Mouse (Mus musculus): ENCODE measurements at regions not wholly inside any gene's neighbourhood (a gene's known extent, or its start where the extent isn't known, plus 50 kb on each side); places are given as distances from the start of the nearest gene placed in this dataset.

DNA sequence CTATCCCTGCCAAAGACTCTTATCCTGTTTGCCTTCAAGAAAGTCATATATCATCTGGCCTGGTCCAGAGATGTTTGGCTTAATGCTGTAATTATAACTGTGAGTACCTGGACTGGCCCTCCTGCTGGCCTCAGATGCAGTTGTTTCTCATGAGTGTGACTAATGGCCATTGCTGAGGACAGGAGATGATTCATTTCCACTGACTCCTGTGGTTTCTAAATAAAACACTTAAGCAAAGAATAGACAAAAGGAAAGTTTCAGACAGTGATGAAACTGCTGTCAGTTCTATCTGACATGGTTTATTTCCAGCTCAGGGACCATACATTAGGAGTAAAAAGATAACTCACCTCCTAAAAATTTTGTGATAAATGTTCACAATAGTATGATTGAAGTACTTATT, 344.2 kb downstream of the Bmper start:
- Histone ChIP-seq H3K27ac (no peak overlapping the region), H3K9ac (ENCODE audit: low read depth, low read length) (no peak overlapping the region), H3K4me1 (ENCODE audit: control insufficient read depth, insufficient read depth, low read length) (no peaks in the 10 kb centered on the region), H3K79me2 (replicated peaks; ENCODE audit: control insufficient read depth, insufficient read depth, low read length) (no peaks in the 10 kb centered on the region), H3K4me3 (no peak overlapping the region), H3K36me3 (ENCODE audit: control insufficient read depth, insufficient read depth, low read length) (no peaks in the 10 kb centered on the region), H3K27me3 (ENCODE audit: control insufficient read depth, insufficient read depth, low read length) (no peaks in the 10 kb centered on the region)
- no peak for DNase-seq
- intact Hi-C loops (cut with DNase I), result no loop called here
- TF ChIP-seq CTCF (IDR thresholded peaks at IDR 0.05) (no peak), EP300 (IDR thresholded peaks at IDR 0.05; ENCODE audit: insufficient read depth, low read depth, low read length) (no peak), POLR2A (IDR thresholded peaks at IDR 0.05; ENCODE audit: insufficient read depth, low read depth, low read length) (no peak)

- no peaks in the 10 kb centered on the region for H3K36me3 ChIP-seq (ENCODE audit: control insufficient read depth, insufficient read depth, low read length)
- H3K79me2 ChIP-seq (replicated peaks; ENCODE audit: control insufficient read depth, insufficient read depth, low read length), result no peaks in the 10 kb centered on the region
- H3K9ac ChIP-seq (ENCODE audit: low read depth, low read length), result no peak overlapping the region
- intact Hi-C loops (cut with DNase I), result no loop called here
- DNase-seq, result peak; percentile 19 to 20
- H3K4me1 ChIP-seq (ENCODE audit: control insufficient read depth, insufficient read depth, low read length), result no peaks in the 10 kb centered on the region
- H3K27ac ChIP-seq, result no peak overlapping the region
- H3K27me3 ChIP-seq (ENCODE audit: control insufficient read depth, insufficient read depth, low read length), result no peaks in the 10 kb centered on the region
- no peak overlapping the region for H3K4me3 ChIP-seq
- TF ChIP-seq POLR2A (IDR thresholded peaks at IDR 0.05; ENCODE audit: insufficient read depth, low read depth, low read length), result no peak
- 46% methylated on average over 8 of the region's 8 CpGs for WGBS
Measured at GRCm38 (mm10) chr9:23570150-23570549, 347.3 kb downstream of the Bmper start.

DNA sequence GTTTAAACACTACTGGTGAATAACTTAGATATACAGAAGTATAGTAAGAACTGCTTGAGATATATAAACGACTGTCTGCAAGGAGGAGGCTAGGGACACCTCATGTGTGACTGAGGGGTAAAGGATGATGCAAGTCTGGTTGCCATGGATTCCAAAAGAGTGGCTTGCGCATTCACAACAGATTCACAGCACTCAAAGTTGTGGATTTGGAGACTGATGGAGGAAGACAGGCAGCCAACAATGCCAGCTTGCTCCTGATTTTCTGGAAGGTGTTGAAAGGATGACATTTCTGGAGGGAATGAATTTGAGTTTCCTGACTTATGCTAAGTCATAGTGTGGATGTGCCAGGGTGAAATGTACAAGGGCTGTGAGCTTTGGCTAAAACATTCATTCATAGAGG, 353.4 kb downstream of the Bmper start:
- WGBS, result 82% methylated on average over 2 of the region's 2 CpGs
- H3K4me3 ChIP-seq, result no peak overlapping the region
- DNase-seq, result no peak

DNA sequence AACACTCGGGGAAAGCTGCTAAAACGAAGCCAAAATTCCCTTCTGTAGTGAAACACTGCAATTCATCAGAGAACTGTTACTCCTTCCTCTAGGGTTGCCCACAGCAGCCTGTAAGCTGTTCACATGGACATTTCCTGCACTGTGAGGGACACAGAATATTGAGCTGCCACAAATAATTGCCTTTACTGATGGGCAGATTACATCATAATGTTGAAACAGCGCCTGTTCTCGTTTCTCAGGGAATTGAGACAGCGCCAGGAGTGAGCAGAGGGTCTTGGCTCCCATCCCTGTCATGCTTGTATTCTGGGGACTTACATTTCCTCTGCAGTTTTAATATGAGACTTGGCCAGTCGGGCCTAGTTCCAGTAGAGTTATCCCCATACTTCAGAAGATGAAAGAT, 357.3 kb downstream of the Bmper start:
- intact Hi-C loops (cut with DNase I), result loop anchor here (5.0 to 10.0 kb wide), 2 partner anchors 115 to 937 kb away; no protein-coding TSS in a partner anchor

More for the DNA sequence above, 353.4 kb downstream of the Bmper start:
- no peaks in the 10 kb centered on the region for H3K79me2 ChIP-seq (replicated peaks; ENCODE audit: control insufficient read depth, insufficient read depth, low read length)
- TF ChIP-seq POLR2A (IDR thresholded peaks at IDR 0.05; ENCODE audit: insufficient read depth, low read depth, low read length) (no peak), CTCF (IDR thresholded peaks at IDR 0.05) (no peak), EP300 (IDR thresholded peaks at IDR 0.05; ENCODE audit: insufficient read depth, low read depth, low read length) (no peak)
- no peaks in the 10 kb centered on the region for H3K4me1 ChIP-seq (ENCODE audit: control insufficient read depth, insufficient read depth, low read length)
- H3K27me3 ChIP-seq (ENCODE audit: control insufficient read depth, insufficient read depth, low read length), result no peaks in the 10 kb centered on the region
- intact Hi-C loops (cut with DNase I), result no loop called here
- no peak overlapping the region for H3K9ac ChIP-seq (ENCODE audit: low read depth, low read length)
- no peak overlapping the region for H3K27ac ChIP-seq
- no peaks in the 10 kb centered on the region for H3K36me3 ChIP-seq (ENCODE audit: control insufficient read depth, insufficient read depth, low read length)

DNA sequence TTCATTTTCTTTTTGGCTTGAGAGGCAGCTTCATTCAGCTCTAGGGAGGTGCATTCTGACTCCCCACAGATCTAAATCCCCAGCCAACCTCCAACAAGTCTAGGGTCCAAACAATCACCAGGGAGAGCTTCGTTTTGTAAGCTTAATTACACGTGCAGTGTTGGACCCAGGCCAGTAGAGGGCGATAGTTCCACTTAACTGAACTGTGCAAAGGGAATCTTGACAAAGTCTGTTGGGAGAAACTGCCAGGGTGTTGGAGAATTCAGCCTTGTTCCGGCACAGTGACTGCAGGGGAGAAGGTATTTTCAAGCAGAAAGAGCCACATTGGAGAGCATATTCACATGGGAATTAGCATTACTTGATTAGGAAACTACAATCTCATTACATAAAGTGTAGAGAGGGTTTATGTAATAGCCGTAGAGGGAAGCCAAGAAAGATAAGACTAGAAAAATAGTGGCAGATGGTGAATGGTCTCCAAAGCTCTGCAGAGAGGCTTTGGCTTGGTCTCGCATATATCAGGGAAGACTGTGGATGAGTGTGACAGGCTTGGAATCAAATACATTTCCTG, 358.2 kb downstream of the Bmper start:
- H3K27ac ChIP-seq, result no peak overlapping the region
- WGBS, result 7% methylated on average over 6 of the region's 6 CpGs
- intact Hi-C loops (cut with DNase I), result loop anchor here (5.0 to 10.0 kb wide), 2 partner anchors 116 to 936 kb away; no protein-coding TSS in a partner anchor
- no peak overlapping the region for H3K4me3 ChIP-seq
- H3K36me3 ChIP-seq (ENCODE audit: control insufficient read depth, insufficient read depth, low read length), result peaks cover 2% of the 10 kb centered on the region; the same call in 1 of the 2 replicates
- H3K9ac ChIP-seq (ENCODE audit: low read depth, low read length), result no peak overlapping the region
- H3K4me1 ChIP-seq (ENCODE audit: control insufficient read depth, insufficient read depth, low read length), result no peaks in the 10 kb centered on the region
- TF ChIP-seq CTCF (IDR thresholded peaks at IDR 0.05) (peak; percentile 91), POLR2A (IDR thresholded peaks at IDR 0.05; ENCODE audit: insufficient read depth, low read depth, low read length) (no peak)
- H3K79me2 ChIP-seq (replicated peaks; ENCODE audit: control insufficient read depth, insufficient read depth, low read length), result no peaks in the 10 kb centered on the region
- DNase-seq, result peak; percentile 65 to 73
- H3K27me3 ChIP-seq (ENCODE audit: control insufficient read depth, insufficient read depth, low read length), result no peaks in the 10 kb centered on the region

More for the DNA sequence above, 357.3 kb downstream of the Bmper start:
- no peaks in the 10 kb centered on the region for H3K79me2 ChIP-seq (replicated peaks; ENCODE audit: control insufficient read depth, insufficient read depth, low read length)
- H3K9ac ChIP-seq (ENCODE audit: low read depth, low read length), result no peak overlapping the region
- no peak overlapping the region for H3K4me3 ChIP-seq
- H3K36me3 ChIP-seq (ENCODE audit: control insufficient read depth, insufficient read depth, low read length), result peaks cover 2% of the 10 kb centered on the region; the same call in 1 of the 2 replicates
- no peak overlapping the region for H3K27ac ChIP-seq
- no peak for DNase-seq
- WGBS, result 41% methylated on average over 6 of the region's 6 CpGs
- H3K27me3 ChIP-seq (ENCODE audit: control insufficient read depth, insufficient read depth, low read length), result no peaks in the 10 kb centered on the region
- no peak for TF ChIP-seq EP300 (IDR thresholded peaks at IDR 0.05; ENCODE audit: insufficient read depth, low read depth, low read length)
- TF ChIP-seq CTCF (IDR thresholded peaks at IDR 0.05), result no peak
- TF ChIP-seq POLR2A (IDR thresholded peaks at IDR 0.05; ENCODE audit: insufficient read depth, low read depth, low read length), result no peak
- no peaks in the 10 kb centered on the region for H3K4me1 ChIP-seq (ENCODE audit: control insufficient read depth, insufficient read depth, low read length)

- H3K36me3 ChIP-seq (ENCODE audit: control insufficient read depth, insufficient read depth, low read length), result peaks cover 2% of the 10 kb centered on the region; the same call in 1 of the 2 replicates
- H3K9ac ChIP-seq (ENCODE audit: low read depth, low read length), result no peak overlapping the region
- no peak overlapping the region for H3K27ac ChIP-seq
- intact Hi-C loops (cut with DNase I), result loop anchor here (5.0 to 10.0 kb wide), 2 partner anchors 120 to 933 kb away; no protein-coding TSS in a partner anchor
- TF ChIP-seq EP300 (IDR thresholded peaks at IDR 0.05; ENCODE audit: insufficient read depth, low read depth, low read length), result no peak
- TF ChIP-seq POLR2A (IDR thresholded peaks at IDR 0.05; ENCODE audit: insufficient read depth, low read depth, low read length), result no peak
- DNase-seq, result no peak
- H3K27me3 ChIP-seq (ENCODE audit: control insufficient read depth, insufficient read depth, low read length), result no peaks in the 10 kb centered on the region
- H3K4me1 ChIP-seq (ENCODE audit: control insufficient read depth, insufficient read depth, low read length), result no peaks in the 10 kb centered on the region
- H3K79me2 ChIP-seq (replicated peaks; ENCODE audit: control insufficient read depth, insufficient read depth, low read length), result no peaks in the 10 kb centered on the region
- no peak overlapping the region for H3K4me3 ChIP-seq
Measured at GRCm38 (mm10) chr9:23584561-23584960, 361.7 kb downstream of the Bmper start.

Data from heart, adult 2 months (tissue).